Mouse (Mus musculus): ENCODE measurements at regions not wholly inside any gene's neighbourhood (a gene's known extent, or its start where the extent isn't known, plus 50 kb on each side); places are given as distances from the start of the nearest gene placed in this dataset.

DNA sequence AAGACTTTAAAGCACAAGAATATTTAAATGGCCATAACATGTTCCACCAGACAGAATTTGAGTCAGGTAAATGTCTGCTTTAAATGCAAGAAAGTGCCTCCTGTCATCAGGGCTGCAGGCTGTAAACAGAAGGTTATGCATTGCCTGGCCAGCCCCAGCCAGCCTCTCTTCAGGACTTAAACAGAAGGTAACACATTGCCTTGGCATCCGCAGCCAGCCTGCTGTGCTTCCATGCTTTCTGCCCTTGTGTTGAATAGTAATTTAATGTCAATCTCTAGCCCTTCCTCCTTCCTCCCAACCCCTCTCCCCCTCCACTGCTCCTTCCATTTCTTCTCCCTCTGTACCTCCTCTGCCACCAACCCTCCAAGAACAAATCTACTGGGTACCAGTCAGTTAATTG lies 362.4 kb upstream of the Prickle1 start:
- DNase-seq, result no peak

DNA sequence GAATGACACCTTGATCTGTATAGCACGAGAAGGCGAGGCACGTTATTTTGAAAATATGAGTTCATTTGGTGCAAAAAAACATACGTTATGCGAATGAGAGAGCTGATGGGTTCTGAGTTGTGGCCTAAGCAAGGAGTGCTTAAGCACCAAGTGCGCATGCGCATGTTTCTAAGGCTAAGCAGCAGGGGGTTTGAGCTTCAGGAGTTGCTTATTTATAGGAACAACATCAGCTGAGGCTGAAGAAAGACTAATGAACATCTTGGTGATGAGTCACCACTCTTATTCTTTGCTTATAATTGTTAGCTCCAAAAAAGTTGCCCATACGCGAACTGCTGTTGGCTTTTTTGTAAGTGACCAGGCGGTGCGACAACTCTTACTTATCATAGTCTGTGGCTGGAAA lies 361.1 kb upstream of the Prickle1 start:
- no peak for DNase-seq

DNA sequence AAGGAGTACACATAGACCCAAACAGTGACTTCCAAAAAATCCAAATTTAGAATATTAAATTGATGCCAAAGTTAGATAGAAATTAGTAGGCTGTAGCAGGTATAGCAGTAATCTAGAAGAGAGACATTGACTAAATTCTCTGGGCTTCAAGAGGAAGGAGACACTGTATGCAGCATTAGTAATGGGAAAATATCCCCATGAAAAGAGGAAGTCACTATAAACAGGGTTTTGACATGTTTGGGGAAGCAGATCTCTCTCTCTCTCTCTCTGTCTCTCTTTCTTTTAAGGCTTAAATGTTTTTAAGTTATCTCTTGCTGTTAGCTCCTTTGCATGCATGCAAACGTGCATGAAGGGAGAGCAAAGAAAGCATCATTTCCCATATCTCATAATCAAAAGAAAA lies 357.9 kb upstream of the Prickle1 start:
- no peak for DNase-seq

DNA sequence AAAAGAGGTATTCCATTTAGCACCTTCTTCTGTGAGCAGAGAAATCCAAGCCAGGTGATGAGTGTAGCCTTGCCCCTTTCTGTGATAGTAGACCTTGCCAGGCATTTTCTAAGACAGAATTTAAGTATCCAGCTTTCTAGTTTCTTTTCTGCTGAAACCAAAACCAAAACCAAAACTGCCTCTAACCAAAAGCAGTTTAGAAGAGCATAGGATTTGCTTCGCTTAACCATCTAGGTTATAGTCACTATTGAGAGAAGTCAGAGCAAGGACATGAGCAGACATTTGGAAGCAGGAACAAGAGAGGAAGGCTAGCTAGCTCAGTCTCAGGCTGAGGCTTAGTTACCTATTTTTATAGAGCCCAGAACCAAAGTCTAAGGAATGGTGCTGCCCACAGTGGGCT lies 354.8 kb upstream of the Prickle1 start:
- no peak for DNase-seq

DNA sequence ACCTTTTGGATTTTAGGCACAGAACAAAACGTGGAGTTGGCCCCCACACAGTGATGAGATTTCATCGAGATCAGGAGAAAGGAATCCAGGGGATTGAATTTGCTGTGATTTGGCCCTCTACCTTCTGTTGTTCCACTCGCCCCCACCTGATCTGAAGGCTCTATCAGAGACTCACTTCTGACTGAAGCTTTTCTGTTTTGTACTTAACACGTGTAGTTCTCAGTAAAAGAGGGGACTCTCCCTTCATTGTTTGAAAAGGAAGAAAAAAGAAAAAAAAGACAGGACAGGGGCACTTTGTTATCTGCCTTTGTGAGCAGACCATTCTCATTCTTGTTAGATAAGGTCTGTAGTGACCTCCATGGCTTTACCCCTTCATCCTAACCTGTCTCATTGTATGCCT lies 353.2 kb upstream of the Prickle1 start:
- DNase-seq, result no peak

DNA sequence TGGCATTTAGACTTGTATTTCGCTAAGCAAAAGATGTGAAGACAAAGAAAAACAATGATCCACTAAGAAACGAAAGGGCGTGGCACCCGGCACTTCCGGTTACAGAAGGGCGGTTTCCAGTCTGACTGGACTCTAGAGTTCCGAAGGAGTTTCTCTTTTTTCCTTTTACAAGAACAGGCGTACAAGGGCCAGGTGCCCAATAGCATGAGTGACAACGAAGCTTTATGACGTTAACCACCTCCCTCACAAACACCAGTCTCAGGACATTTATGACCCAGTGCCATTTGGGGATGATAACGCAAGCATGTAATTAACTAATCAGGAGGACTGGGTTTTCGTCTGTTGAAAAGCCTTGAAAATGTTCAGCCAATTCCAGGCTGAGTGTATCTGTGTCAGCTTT lies 347.9 kb upstream of the Prickle1 start:
- no peak for DNase-seq

DNA sequence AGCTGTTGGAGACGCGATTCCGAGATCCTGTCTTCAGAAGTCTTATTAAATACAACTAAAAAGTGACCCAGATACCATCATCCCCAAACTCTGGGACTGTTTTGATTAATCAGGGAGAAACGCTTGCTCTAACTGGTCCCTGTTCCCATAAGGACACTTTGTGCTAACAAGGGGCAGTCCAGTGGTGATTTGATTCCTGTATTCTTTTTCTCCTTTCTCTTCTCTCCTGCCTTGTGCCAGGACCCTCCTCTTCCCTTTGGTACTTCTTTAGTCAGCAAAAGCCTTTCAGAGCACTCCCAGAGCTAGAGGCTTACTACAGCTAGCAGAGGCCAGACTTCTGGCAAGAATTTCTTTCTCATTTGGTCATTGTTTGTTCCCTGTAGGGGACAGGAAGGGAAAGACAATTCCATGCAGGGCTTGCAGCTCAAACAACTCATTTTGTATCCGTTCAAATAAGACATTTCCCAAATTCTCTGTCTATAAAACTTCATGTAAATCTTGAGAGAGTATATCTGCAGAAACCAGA lies 337.3 kb upstream of the Prickle1 start:
- no peak for DNase-seq

DNA sequence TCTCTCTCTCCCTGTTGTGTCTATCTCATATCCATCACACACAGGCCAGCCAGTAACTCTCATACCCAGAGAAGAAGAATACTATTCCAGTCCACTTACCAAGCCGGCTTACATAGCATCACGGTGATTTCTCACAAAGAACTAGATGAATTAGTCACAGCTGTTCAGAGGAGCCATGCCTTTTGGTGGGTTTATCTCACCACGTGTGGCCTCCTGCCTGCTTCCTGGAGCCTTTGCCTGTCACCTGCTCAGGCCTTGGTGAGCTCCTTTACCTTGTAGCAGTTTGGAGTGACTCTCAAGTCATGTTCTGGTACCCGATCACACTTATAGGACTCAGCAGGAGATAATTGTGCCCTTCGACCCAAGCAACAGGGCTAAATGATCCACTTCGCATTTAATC lies 331.2 kb upstream of the Prickle1 start:
- DNase-seq, result no peak

DNA sequence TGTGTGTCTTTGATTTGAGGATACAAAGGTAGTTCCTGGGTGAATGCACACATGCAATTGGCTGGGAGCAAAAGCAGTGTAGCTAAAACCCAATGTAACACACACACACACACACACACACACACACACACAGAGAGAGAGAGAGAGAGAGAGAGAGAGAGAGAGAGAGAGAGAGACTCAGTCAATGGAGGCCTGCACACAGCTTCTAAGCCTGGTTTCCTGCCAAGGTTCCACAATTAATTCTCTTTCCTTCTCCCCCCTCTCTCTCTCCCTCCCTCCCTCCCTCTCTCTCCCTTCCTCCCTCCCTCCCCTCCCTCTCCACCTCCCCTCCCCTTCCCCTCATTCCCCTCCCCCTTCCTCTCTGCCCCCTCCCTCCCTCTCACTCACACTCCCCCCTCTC lies 330.6 kb upstream of the Prickle1 start:
- DNase-seq, result no peak

DNA sequence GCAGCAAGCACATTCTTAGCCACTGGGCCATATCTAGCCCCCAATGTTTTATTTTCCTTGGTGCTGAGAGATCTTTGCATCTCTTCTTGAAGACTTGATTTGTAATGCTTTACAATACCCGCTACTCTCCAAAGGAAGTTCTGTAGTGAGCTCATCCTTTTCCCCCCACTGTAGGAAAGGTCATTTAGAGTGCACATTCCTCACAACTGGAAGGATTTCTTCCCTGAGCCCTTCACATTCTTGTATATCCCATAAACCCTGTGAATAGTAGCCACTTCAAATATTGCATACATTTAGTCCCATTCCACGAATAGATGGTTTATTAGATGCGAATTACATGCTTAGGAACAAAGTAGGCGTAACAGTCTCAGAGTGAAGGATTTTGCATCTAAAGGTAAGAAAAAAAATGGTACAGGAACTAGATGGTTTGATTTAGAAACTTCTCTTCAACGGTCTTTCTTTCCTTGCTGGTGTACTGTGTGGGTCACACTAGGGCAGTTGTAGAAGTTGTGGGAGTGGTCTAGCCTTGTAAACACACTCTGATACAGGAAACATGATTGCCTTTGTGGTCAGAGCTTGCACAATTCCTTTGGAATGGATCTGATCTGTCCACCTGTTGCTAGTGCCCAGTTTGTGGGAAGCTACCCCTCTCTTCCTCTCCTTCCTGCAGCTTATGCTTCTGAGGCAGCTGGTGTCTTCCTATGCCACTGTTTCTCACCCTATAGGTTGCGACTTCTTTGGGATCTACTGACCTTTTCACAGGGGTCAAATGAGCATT lies 326.0 kb upstream of the Prickle1 start:
- no peak for DNase-seq

DNA sequence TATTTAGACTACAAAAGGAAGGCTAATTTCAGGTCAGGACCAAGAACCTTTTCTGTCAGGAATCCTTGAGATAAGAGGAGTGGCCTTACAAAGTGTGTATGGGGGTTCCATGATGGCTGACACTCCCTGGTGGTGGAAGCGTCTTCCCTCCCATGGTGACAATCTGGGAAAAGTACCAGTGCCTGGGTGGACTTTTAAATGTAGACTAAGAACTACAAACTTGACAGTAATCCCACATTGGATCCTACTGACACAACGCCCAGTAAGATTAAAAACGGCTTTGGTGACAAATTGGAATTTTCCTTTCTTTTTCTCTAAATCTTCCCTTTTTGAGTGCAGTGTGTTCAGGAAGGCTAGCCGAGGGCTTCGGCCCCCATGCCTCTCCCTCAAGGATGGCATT lies 325.3 kb upstream of the Prickle1 start:
- DNase-seq, result no peak

DNA sequence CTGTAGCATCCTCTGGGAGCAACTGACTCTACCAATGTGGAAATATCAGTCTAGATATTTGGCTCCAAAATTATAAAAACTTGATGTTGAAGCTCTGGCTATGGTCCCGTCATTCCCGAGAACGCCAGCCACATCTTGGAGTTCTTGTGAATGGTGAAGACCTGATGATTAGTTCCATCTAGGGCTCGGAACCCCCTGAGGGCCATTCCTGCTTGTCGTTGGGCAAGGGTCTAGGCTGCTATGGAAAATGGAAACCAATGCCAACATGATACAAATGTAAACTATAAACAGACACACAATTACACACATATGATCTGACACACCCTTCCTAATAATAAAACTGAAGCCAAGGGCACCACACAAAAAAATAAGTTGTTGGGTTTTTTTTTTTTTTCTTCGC lies 323.9 kb upstream of the Prickle1 start:
- no peak for DNase-seq

DNA sequence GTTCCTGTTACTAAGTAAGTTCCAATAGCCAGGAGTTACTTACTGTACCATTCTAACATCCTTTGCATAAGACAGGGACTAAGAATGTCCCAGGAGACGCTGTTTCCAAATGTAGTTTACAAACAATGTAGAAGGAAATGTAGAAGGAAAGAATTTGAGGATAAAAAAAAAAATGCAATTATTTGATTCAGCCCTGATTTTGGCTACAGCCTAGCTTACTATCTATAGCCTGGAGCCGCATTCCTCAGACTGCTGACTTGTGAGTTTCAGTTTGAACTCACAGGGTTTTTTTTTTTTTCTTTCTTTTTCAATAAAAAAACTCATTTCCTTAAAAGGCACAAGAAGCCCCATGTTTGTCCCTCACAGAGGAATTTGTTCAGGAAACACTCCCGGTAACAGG lies 321.2 kb upstream of the Prickle1 start:
- DNase-seq, result peak; percentile 17

DNA sequence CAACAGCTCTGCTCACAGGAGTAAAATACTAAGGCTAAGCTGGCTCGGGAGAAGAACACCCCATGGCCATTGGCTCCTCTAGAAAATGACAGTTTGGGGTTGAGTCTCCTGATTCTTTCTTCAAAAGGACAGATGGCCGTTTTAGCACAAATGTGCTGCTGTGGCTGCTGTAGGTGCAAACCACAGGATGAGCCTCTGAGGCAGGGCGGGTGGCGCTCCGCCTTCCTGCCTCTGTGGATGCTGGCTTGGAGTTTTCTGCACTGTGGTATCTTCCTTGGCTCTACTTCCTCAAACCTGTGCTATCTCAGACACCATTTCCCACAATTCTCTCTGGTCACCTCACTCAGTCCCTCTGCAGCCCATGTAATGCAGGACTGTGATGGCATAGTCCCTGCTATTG lies 317.8 kb upstream of the Prickle1 start:
- DNase-seq, result no peak

DNA sequence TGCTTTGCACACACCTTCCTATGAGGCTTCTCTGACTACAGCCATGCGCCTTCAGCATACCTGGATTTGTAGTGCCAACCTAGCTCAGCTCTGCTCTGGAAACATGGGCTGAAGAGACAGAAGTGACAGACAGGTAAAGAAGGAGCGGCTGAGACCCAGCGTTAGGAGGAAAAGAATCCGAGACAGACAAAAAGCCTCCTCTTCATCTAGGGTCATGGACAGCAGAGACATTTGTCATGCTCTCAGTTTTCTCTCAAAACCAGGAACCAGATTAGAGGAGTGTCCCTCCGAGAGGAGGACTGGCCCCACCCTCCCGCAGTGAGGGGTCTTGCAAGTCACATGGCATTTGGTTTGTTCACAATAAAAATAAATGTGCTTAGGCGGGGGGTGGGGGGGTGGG lies 317.4 kb upstream of the Prickle1 start:
- DNase-seq, result no peak

DNA sequence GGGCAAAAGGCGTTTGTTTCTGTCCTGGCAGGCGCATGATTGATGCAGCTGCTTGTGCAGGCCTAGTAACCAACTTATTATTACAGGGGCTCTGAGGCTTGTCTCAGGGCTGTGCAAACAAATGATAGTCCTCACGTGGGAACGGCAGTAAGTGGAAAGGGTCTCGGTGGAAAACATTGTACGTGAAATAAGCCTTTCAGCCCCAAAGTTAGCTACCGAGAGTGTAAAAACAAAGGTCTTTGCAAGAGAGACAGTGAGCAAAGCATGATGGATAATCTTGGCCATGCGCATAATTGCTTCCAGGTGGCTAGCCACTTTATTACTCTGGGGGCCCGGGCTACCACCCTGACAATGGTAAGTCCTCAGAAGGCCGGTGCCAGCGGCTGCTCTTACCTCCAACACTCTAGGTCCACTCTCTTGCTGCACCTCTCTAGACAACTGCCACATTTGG lies 315.3 kb upstream of the Prickle1 start:
- DNase-seq, result no peak

DNA sequence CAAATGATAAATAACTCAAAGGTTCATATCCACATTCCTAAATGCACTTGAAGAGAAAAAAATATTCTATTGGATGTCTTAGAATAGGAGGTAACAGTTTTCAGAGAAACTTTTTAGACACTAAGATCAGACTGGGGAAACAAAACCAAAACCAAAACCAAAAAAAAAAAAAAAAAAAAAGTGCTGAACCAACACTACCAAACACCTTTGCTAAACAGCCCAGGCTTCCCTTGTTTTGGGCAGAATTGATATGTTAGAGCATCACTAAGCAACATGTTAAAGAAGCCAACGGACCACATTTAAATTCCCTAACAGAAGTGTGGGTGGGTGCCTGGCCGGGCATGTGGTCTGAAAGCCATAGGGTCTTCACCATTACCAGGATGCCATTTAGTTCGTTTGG lies 314.5 kb upstream of the Prickle1 start:
- no peak for DNase-seq

DNA sequence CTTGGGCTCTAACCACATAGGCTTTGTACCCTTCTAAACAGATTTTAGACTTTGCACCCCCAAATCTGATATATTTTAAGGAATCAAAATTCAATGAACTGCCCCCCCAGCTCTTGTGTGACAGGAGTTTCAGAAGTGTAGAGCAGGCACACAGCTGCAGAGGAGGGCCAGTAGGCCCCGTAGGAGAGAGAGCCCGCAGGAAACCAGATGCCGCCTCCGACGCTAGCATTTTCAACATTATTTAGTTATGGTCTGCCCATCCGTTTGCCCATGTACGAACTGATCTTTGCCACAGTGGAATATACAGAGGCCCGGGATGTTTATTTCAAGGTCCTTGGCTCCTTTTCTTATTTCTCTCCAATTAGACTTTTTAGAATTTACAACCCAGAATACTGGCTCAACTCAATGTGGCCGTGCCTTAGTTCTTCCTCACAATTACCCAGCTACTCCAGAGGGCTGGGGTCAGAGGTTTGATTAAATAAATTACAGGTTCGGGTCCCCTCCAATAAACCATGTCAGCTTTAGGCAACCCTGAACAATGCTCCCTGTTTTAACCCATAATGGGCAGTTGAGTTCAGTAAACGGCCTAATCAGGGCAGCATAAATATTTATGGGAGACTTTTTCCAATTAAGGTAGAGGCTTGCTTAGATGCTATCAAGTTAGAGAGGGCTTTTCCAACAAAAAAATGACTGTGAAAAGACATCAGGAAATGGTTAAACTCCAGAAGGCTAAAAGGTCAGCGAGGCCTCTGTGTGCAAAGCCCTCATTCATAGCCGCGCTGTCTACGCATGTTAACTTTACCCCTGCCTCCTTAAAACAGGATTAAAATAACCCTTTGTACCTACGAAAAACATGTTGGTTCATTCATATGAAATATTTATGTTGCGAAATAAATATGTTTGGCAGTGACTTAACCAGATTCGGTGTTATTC lies 308.2 kb upstream of the Prickle1 start:
- no peak for DNase-seq

DNA sequence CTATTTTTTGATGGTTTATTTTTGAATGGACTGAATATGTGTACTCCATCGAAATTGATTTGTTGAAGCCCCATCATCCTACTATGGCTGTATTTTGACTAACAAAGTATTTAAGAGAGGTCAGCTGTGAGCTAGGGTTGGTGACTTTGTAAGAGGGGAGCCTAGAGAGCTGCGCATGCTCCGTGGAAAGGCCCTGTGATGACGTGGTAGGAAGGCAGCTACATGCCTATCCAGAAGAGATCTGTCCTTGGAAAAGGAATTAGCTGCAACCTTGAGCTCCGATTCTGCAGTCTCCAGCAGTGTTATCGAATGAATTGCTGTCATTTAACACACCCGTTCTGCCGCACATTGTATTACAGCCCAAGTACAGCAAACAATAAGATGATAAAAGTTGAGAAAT lies 287.1 kb upstream of the Prickle1 start:
- no peak for DNase-seq

DNA sequence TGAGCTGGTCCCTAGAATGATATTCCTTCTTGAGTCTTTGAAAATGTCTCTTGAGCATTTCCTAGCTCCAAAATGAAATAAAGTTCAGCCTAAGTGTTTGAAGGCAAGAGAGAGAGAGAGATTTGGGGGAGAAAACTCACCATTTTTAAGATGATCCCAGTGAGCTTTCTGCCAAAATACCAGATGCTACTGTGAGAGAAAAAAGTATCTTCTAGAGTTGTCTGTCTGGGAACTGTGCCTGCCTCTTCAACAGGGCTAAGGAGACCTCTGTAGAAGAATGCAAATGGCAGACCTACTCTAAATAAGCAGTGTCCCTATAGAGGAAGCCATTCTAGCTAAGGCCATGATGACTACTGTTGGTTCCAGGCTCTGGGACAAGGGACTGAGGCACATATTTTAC lies 285.6 kb upstream of the Prickle1 start:
- DNase-seq, result no peak

DNA sequence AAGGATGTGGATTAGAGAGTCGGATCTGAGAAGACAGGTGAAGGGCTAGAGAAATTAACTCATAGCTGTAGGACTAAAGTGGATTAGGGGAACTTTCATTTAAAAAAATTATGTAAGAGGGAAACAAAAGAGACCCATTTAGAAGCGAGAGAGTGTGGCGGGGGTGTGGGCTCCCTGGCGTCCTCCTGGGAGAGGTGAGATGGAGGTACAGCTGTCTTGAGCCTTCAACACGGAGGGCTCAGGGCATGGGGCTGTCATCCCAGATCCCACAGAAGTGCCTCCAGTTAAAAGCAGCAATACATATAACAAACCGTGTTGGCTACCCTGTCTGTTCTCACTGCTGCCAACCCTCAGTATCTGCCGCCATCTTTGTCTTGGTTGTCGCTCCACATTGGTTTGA lies 284.6 kb upstream of the Prickle1 start:
- no peak for DNase-seq

DNA sequence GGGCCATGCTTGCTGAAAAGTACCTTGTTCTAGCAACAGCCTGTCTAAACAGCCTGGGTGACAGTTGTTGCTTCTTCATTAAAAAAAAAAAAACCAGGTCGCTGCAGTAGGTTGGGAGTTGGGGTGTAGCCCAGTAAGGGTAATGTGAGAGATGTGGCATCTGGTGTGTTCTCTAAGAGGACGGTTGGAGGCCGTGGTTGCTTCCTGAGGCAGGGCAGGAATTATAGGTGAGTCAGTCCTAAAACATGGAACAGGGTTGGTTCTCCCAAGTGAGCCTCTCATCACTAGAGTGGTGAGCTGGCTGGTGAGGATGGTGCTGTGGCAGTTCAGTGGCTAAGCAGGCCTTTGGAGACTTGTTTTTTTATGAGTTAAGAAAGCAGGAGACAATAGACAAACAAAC lies 283.3 kb upstream of the Prickle1 start:
- no peak for DNase-seq

DNA sequence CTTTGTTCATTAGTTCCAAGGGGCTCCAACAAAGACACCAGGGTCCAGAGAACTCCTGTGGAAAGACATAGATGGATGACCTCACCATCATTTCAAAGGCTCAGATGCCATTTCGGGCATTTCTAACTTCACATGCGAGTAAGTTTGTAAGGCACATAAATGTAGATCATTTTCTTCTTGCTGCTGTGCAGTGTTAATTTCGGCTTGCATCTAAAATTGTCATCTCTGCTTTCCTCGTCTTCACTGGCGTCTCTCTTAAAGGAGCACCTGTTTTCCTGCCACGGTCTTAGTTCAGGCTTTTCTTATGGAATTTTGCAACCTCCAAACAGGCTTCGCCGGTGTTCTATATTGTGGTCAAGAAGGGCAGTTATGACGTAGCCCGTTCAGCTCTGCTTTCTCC lies 280.6 kb upstream of the Prickle1 start:
- DNase-seq, result no peak

DNA sequence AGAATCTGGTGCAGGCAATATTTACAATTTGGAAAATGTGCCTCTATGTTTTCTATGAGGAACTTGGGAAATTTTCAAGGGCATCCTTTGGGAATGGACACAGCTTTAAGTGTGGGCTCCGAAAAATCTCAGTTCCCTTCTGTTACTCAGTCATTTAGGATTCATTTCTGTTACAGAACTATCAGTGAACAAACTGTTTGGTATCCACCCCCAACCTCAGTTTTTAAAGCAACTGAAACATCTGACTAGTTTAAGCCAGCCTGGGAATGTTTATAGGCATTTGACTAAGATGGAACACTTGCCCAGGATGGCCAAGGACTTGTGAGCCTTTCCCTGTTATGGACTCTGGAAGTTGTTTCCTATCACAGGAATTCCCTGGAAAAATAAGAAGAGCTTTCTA lies 280.0 kb upstream of the Prickle1 start:
- no peak for DNase-seq

Data from kidney, adult 9 months (tissue).